Mouse (Mus musculus): Measurements from ENCODE around the gene Hps4. TPM values are rescaled to one million over a fixed set of nuclear protein-coding genes. Genes with fewer than 3 reads are reported as not detected.

Hps4 gene
- total and polyA plus RNA-seq, 2 experiments: 12.3 to 30.9 TPM

DNA sequence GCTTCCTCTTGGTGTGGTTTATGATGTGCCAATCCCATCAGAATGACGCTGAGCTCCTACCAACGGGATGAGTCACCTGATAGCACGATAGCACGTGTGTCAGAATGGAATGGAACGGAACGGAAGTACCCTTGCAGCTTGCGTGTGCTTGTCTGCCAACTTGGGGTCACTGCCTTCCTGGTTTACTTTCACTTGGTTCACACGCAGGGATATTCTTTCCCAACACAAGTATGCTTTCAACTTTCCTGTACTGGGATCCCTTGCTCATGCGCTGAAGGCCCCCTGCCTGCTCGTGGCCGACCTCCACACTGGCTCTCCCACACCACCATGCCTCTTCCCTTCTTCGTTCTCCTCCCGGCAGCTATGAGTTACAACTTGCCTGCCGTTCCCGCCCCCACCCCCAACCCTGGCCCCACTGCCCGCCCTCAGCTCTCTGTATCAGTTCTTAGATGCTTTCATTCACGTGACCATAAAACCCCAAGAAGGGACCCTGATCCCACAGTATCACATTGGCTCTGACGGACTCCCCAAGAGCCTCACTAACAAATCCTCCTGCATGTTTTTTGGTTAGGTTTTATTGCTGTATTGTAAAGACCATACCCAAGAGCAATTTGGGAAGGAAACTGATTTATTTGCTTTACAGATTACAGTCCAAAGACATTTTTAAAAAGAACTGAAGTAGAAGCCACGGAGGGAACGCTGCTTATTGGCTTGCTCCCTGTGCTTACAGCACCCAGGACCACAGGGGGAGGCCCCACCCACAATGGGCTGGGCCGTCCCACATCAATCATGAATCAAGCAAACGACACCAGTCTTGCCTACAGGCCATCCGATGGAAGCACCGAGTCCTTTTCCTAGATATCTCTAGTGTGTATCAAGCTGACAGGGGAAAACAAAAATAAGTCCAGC, 18.0 kb upstream of the Hps4 start:
- Histone ChIP-seq H3K27me3 (ENCODE audit: control insufficient read depth, insufficient read depth, low read length) (no peaks in the 10 kb centered on the region), H3K9ac (ENCODE audit: low read depth, low read length) (peak overlapping the region; percentile 7; the same call in 1 of the 2 replicates), H3K36me3 (ENCODE audit: control insufficient read depth, insufficient read depth, low read length) (peaks cover under 1% of the 10 kb centered on the region; the same call in 1 of the 2 replicates), H3K4me3 (ENCODE audit: insufficient read depth, low read depth, low read length) (peak overlapping the region; percentile 40; the same call in 1 of the 2 replicates), H3K27ac (replicated peaks; ENCODE audit: insufficient read depth, low read depth, low read length) (no peak overlapping the region), H3K79me2 (ENCODE audit: control insufficient read depth, insufficient read depth, low read length) (peaks cover 9% of the 10 kb centered on the region; the same call in 1 of the 2 replicates), H3K4me1 (ENCODE audit: control insufficient read depth, insufficient read depth, low read length) (peaks cover 5% of the 10 kb centered on the region)
- TF ChIP-seq POLR2A (IDR thresholded peaks at IDR 0.05; ENCODE audit: extremely low read depth, insufficient read depth, low read length) (no peak), CTCF (IDR thresholded peaks at IDR 0.05; ENCODE audit: low read depth, low read length) (no peak)
- peak; percentile 51 for DNase-seq (ENCODE audit: extremely low read depth, low read depth, low spot score)
- WGBS: 28% methylated on average over 24 of the region's 24 CpGs

GRCm38 (mm10) chr5:112325546-112326445, 17.1 kb upstream of the Hps4 start, which contains the start of gene Tfip11:
Gene Tfip11 (plus strand): TSS chr5:112326358.
- H3K27ac ChIP-seq (replicated peaks; ENCODE audit: insufficient read depth, low read depth, low read length): peak within 1 kb of the TSS; percentile 30
- H3K9ac ChIP-seq (ENCODE audit: low read depth, low read length): peak within 1 kb of the TSS; percentile 88
- 7% methylated on average over 48 of the region's 48 CpGs for WGBS
- peaks cover 9% of the 10 kb centered on the region; the same call in 1 of the 2 replicates for H3K79me2 ChIP-seq (ENCODE audit: control insufficient read depth, insufficient read depth, low read length)
- DNase-seq (ENCODE audit: extremely low read depth, low read depth, low spot score): peak; percentile 74
- peaks cover 3% of the 10 kb centered on the region; the same call in 1 of the 2 replicates for H3K36me3 ChIP-seq (ENCODE audit: control insufficient read depth, insufficient read depth, low read length)
- H3K4me1 ChIP-seq (ENCODE audit: control insufficient read depth, insufficient read depth, low read length): peaks cover 5% of the 10 kb centered on the region
- TF ChIP-seq CTCF (IDR thresholded peaks at IDR 0.05; ENCODE audit: low read depth, low read length) (no peak), POLR2A (IDR thresholded peaks at IDR 0.05; ENCODE audit: extremely low read depth, insufficient read depth, low read length) (peak; percentile 38; the same call in 1 of the 2 replicates)
- H3K4me3 ChIP-seq (ENCODE audit: insufficient read depth, low read depth, low read length): peak within 1 kb of the TSS; percentile 79
- no peaks in the 10 kb centered on the region for H3K27me3 ChIP-seq (ENCODE audit: control insufficient read depth, insufficient read depth, low read length)

- TF ChIP-seq POLR2A (IDR thresholded peaks at IDR 0.05; ENCODE audit: extremely low read depth, insufficient read depth, low read length): no peak
- TF ChIP-seq CTCF (IDR thresholded peaks at IDR 0.05; ENCODE audit: low read depth, low read length): no peak
- no peaks in the 10 kb centered on the region for H3K27me3 ChIP-seq (ENCODE audit: control insufficient read depth, insufficient read depth, low read length)
Observed at GRCm38 (mm10) chr5:112326446-112327009, 16.4 kb upstream of the Hps4 start.

DNA sequence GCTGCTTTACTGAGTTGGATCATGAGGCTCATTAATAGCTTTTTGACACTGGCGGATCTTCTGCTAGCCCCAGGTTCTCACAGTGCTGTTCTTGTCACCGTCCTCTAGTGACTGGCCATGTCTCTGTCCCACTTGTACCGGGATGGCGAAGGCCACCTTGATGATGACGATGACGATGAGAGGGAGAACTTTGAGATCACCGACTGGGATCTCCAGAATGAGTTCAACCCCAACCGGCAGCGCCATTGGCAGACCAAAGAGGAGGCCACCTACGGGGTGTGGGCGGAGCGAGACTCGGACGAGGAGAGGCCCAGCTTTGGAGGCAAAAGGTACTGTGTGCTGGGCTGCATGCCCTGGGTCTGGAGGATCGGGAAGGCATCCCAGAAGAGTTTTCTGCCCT, 15.0 kb upstream of the Hps4 start:
- Histone ChIP-seq H3K36me3 (ENCODE audit: control insufficient read depth, insufficient read depth, low read length) (peaks cover 14% of the 10 kb centered on the region), H3K27ac (replicated peaks; ENCODE audit: insufficient read depth, low read depth, low read length) (no peak overlapping the region), H3K4me1 (ENCODE audit: control insufficient read depth, insufficient read depth, low read length) (peaks cover 5% of the 10 kb centered on the region), H3K9ac (ENCODE audit: low read depth, low read length) (no peak overlapping the region), H3K79me2 (ENCODE audit: control insufficient read depth, insufficient read depth, low read length) (peaks cover 9% of the 10 kb centered on the region; the same call in 1 of the 2 replicates), H3K4me3 (ENCODE audit: insufficient read depth, low read depth, low read length) (no peak overlapping the region), H3K27me3 (ENCODE audit: control insufficient read depth, insufficient read depth, low read length) (no peaks in the 10 kb centered on the region)
- WGBS: 93% methylated on average over 15 of the region's 15 CpGs
- DNase-seq (ENCODE audit: extremely low read depth, low read depth, low spot score): no peak
- TF ChIP-seq POLR2A (IDR thresholded peaks at IDR 0.05; ENCODE audit: extremely low read depth, insufficient read depth, low read length) (no peak), CTCF (IDR thresholded peaks at IDR 0.05; ENCODE audit: low read depth, low read length) (no peak)

More at GRCm38 (mm10) chr5:112326446-112327009, 16.4 kb upstream of the Hps4 start:
- Histone ChIP-seq H3K4me3 (ENCODE audit: insufficient read depth, low read depth, low read length) (peak overlapping the region; percentile 79), H3K36me3 (ENCODE audit: control insufficient read depth, insufficient read depth, low read length) (peaks cover 6% of the 10 kb centered on the region), H3K79me2 (ENCODE audit: control insufficient read depth, insufficient read depth, low read length) (peaks cover 9% of the 10 kb centered on the region; the same call in 1 of the 2 replicates), H3K4me1 (ENCODE audit: control insufficient read depth, insufficient read depth, low read length) (peaks cover 5% of the 10 kb centered on the region), H3K27ac (replicated peaks; ENCODE audit: insufficient read depth, low read depth, low read length) (peak overlapping the region; percentile 17), H3K9ac (ENCODE audit: low read depth, low read length) (peak overlapping the region; percentile 88)
- under 1% methylated on average over 33 of the region's 33 CpGs for WGBS
- no peak for DNase-seq (ENCODE audit: extremely low read depth, low read depth, low spot score)
